ENCODE assay signal across 25 mouse cellular contexts in genomic region chr12:34249160-34249559, GRCm38 (mm10).
DNase-seq lines count a peak whose midpoint lies in the region; ATAC-seq and TF ChIP-seq lines count a peak whose summit lies in the region.
"Had no signal": no experiment of that assay in that cellular context is flagged by ENCODE, and none has a peak within 500 bp of the region (broad histone marks: within the 10 kb centered on the region; RNA-seq: fewer than 3 reads in every experiment).

No protein-coding gene starts in this region.

- peaks cover 5% of the 10 kb centered on the region; the same call in 1 of the 2 replicates for H3K4me1 ChIP-seq in lung, embryonic 14.5 days (ENCODE audit: insufficient read depth)
- H3K4me1 ChIP-seq in lung, adult 2 months (ENCODE audit: control insufficient read depth, insufficient read depth, low read length) = no peaks in the 10 kb centered on the region
- peaks cover 7% of the 10 kb centered on the region; the same call in 1 of the 2 replicates for H3K4me1 ChIP-seq in embryonic facial prominence, embryonic 14.5 days (ENCODE audit: control insufficient read depth, insufficient read depth, low read length)
- H3K4me1 ChIP-seq in midbrain, embryonic 16.5 days (ENCODE audit: control insufficient read depth, insufficient read depth, low read length) = no peaks in the 10 kb centered on the region
- H3K4me1 ChIP-seq: hindbrain, embryonic 10.5 days had no signal

- H3K27me3 ChIP-seq in lung, embryonic 14.5 days (ENCODE audit: insufficient read depth, low read length) = no peaks in the 10 kb centered on the region
- no peaks in the 10 kb centered on the region for H3K27me3 ChIP-seq in embryonic facial prominence, embryonic 14.5 days (replicated peaks; ENCODE audit: control insufficient read depth, insufficient read depth, low read length)
- H3K27me3 ChIP-seq in midbrain, embryonic 16.5 days (ENCODE audit: control insufficient read depth, insufficient read depth, low read depth, low read length) = no peaks in the 10 kb centered on the region
- H3K27me3 ChIP-seq: embryonic facial prominence, embryonic 15.5 days; heart, embryonic 15.5 days had no signal

- intact Hi-C loops in gastrocnemius, postnatal 14 days (cut with DNase I; ENCODE audit: low total_unique reads) = no loop called here

- no peak overlapping the region for H3K4me2 ChIP-seq in lung, embryonic 14.5 days
- no peak overlapping the region for H3K4me2 ChIP-seq in embryonic facial prominence, embryonic 14.5 days (ENCODE audit: low read depth, low read length)
- no peak overlapping the region for H3K4me2 ChIP-seq in midbrain, embryonic 16.5 days (ENCODE audit: low read length)
- H3K4me2 ChIP-seq: heart, embryonic 11.5 days; heart, embryonic 15.5 days; hindbrain, embryonic 14.5 days had no signal

- no peak for TF ChIP-seq CTCF in lung, embryonic 14.5 days (IDR thresholded peaks at IDR 0.05; ENCODE audit: low read depth)
- no peak for TF ChIP-seq CTCF in lung, adult 2 months (IDR thresholded peaks at IDR 0.05; ENCODE audit: insufficient read depth, low read length)

- WGBS in lung, embryonic 14.5 days = 71% methylated on average over 1 of the region's 1 CpGs
- WGBS in lung, adult 2 months = 29% methylated on average over 1 of the region's 1 CpGs
- WGBS in embryonic facial prominence, embryonic 14.5 days = 67% methylated on average over 1 of the region's 1 CpGs
- 77% methylated on average over 1 of the region's 1 CpGs for WGBS in midbrain, embryonic 16.5 days

- DNase-seq in lung, embryonic 14.5 days = peak; percentile 10
- DNase-seq in lung, adult 2 months = no peak
- no peak for DNase-seq in embryonic facial prominence, embryonic 14.5 days (ENCODE audit: low spot score)
- DNase-seq in naive thymus-derived CD4-positive, alpha-beta T cell, adult 2 months (ENCODE audit: low read depth) = peak; percentile 7
- DNase-seq in gastrocnemius, postnatal 14 days = no peak
- DNase-seq: adrenal gland, postnatal 14 days; B cell, adult 2 months; cerebellum, adult 11-12 months; cerebellum, adult 9-10 months; cerebellum, postnatal 36 days; embryo, embryonic 11 days; gastrocnemius, adult 2 months; heart, adult 18-20 months; heart, postnatal 14 days had no signal

- no peak for ATAC-seq in lung, embryonic 14.5 days (ENCODE audit: insufficient read depth)
- peak; percentile 49 for ATAC-seq in activated CD4-positive, CD25-positive, alpha-beta regulatory T cell, adult 4 months
- no peak for ATAC-seq in embryonic facial prominence, embryonic 14.5 days (ENCODE audit: low read depth)
- no peak for ATAC-seq in midbrain, embryonic 16.5 days
- ATAC-seq: forebrain, embryonic 14.5 days; intestine, postnatal 0 days had no signal

- no peak overlapping the region for H3K27ac ChIP-seq in lung, embryonic 14.5 days (ENCODE audit: low read depth)
- peak overlapping the region; percentile 30 for H3K27ac ChIP-seq in embryonic facial prominence, embryonic 14.5 days (replicated peaks; ENCODE audit: low read depth, low read length)
- no peak overlapping the region for H3K27ac ChIP-seq in midbrain, embryonic 16.5 days (ENCODE audit: low read length)
- H3K27ac ChIP-seq: forebrain, embryonic 10.5 days; gastrocnemius, adult 2 months; heart, embryonic 15.5 days; hindbrain, embryonic 10.5 days; hindbrain, embryonic 14.5 days had no signal

- no peaks in the 10 kb centered on the region for H3K36me3 ChIP-seq in lung, embryonic 14.5 days (ENCODE audit: insufficient read depth)
- no peaks in the 10 kb centered on the region for H3K36me3 ChIP-seq in embryonic facial prominence, embryonic 14.5 days (ENCODE audit: control insufficient read depth, insufficient read depth, low read length)
- H3K36me3 ChIP-seq in midbrain, embryonic 16.5 days (ENCODE audit: control insufficient read depth, insufficient read depth, low read length) = no peaks in the 10 kb centered on the region
- H3K36me3 ChIP-seq: embryonic facial prominence, embryonic 15.5 days; forebrain, embryonic 10.5 days; heart, embryonic 15.5 days; hindbrain, embryonic 10.5 days had no signal

- no peak overlapping the region for H3K9ac ChIP-seq in lung, embryonic 14.5 days
- H3K9ac ChIP-seq in embryonic facial prominence, embryonic 14.5 days (ENCODE audit: low read depth, low read length) = no peak overlapping the region
- H3K9ac ChIP-seq in midbrain, embryonic 16.5 days (ENCODE audit: low read depth, low read length) = no peak overlapping the region
- H3K9ac ChIP-seq: embryonic facial prominence, embryonic 15.5 days; heart, embryonic 15.5 days; hindbrain, embryonic 14.5 days had no signal

- H3K4me3 ChIP-seq in lung, embryonic 14.5 days (ENCODE audit: low read depth, low read length) = no peak overlapping the region
- no peak overlapping the region for H3K4me3 ChIP-seq in lung, adult 2 months (replicated peaks; ENCODE audit: extremely low read depth, low read depth, low read length)
- no peak overlapping the region for H3K4me3 ChIP-seq in embryonic facial prominence, embryonic 14.5 days (ENCODE audit: low read depth, low read length)
- no peak overlapping the region for H3K4me3 ChIP-seq in midbrain, embryonic 16.5 days (ENCODE audit: low read depth, low read length)
- H3K4me3 ChIP-seq: embryonic facial prominence, embryonic 15.5 days; erythroblast, embryonic 14.5 days; forebrain, embryonic 10.5 days; gastrocnemius, adult 2 months; heart, embryonic 15.5 days; hindbrain, embryonic 10.5 days had no signal

- H3K9me3 ChIP-seq in lung, embryonic 14.5 days (ENCODE audit: low read depth, low read length) = no peaks in the 10 kb centered on the region
- no peaks in the 10 kb centered on the region for H3K9me3 ChIP-seq in embryonic facial prominence, embryonic 14.5 days (ENCODE audit: control insufficient read depth, low read length)
- H3K9me3 ChIP-seq in midbrain, embryonic 16.5 days (replicated peaks; ENCODE audit: control insufficient read depth, low read length, poor library complexity, severe bottlenecking) = no peaks in the 10 kb centered on the region
- H3K9me3 ChIP-seq: embryonic facial prominence, embryonic 15.5 days; forebrain, embryonic 10.5 days; heart, embryonic 15.5 days; hindbrain, embryonic 10.5 days had no signal

- TF ChIP-seq POLR2A in lung, adult 2 months (IDR thresholded peaks at IDR 0.05; ENCODE audit: borderline replicate concordance, extremely low read depth, low read depth, low read length) = no peak

Comparison
In these comparisons a context has a peak if more than half of its experiments do, and no peak if none do; other contexts are left out.
1. DNase-seq: peak in lung, embryonic 14.5 days (single experiment) and naive thymus-derived CD4-positive, alpha-beta T cell, adult 2 months (single experiment); none in lung, adult 2 months (single experiment), embryonic facial prominence, embryonic 14.5 days (single experiment) and gastrocnemius, postnatal 14 days (single experiment).